Mouse (Mus musculus) forelimb bud, embryonic 11.5 days (tissue): ENCODE measurements around the gene Mef2a.
"Not testable (repeated sequence)": the region's sequence is repeated elsewhere in the genome, so short reads cannot be mapped to it uniquely, and the experiment has no call there.

ENCODE experiments used
- DNase-seq: peaks from one replicate; pipeline ENCODE4 v3.0.0-alpha.2; 2012; ENCODE audit warnings: low read depth, low spot score

Mef2a gene

GRCm38 (mm10) chr7:67371351-67371890, 1.2 kb downstream of the Mef2a start:
- DNase-seq: no peak

- DNase-seq: no peak
These were observed 3.0 kb downstream of the Mef2a start for GRCm38 (mm10) chr7:67369645-67370044.

DNA sequence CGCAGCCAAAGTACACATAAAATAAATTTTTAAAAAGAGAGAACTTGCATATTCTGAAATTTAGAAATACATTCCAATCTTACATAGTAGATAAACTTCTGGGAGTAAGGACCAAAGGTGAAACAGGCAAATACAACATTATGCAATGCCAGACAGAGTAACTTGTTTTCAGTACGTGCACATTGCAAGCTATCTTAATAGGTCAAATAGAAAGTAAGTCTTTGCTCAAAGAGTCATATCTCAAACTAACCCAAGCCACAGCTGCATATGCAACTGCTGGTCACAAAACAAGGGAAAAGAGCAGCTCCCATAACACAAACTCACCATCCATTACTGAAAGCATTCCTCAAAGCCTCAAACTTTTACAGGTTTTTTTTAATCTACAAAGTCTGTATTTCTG, 4.3 kb downstream of the Mef2a start:
- no peak for DNase-seq

GRCm38 (mm10) chr7:67360588-67360987, 12.1 kb downstream of the Mef2a start:
- no peak for DNase-seq

- DNase-seq: no peak
These were observed 12.8 kb downstream of the Mef2a start for GRCm38 (mm10) chr7:67359863-67360262.

DNA sequence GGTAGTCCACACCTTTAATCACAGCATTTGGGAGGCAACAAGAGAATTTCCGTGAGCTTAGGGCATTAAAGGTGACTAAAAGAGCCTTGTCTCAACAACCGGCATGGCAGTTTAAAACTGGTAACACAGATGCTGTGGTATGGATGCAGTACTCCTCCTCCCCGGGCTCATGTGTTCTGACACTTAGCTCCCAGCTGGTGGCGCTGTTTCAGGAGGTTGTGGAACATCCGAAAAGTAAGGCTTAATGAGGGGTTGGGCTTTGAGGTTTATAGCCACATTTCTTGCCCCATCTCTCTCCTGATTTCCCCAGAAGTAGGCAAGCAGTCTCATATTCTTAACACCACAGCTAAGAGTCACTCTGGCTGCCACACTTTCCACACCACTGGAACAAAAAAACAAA, 16.8 kb downstream of the Mef2a start:
- DNase-seq: no peak

GRCm38 (mm10) chr7:67353667-67354066, 19.0 kb downstream of the Mef2a start:
- DNase-seq: no peak

- DNase-seq: no peak
These were observed 19.7 kb downstream of the Mef2a start for GRCm38 (mm10) chr7:67352989-67353388.

DNA sequence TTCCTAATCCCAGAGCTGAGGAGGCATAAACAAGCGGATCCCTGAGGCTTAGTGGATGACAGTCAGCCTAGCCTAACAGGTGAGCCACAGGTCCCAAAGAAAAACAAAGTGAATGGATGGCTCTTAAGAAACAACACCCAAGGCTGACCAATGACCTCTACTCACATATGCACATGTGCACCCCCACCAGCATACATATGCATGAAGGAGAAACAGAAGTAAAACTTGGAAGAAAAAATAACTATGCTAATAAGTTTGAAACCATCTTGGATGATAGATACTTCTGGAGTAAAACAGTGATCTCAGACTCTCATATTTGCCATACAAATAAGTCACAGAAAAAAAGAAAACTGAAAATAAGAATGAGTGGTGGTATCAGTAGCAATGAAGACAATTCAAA, 28.2 kb downstream of the Mef2a start:
- DNase-seq: no peak

DNA sequence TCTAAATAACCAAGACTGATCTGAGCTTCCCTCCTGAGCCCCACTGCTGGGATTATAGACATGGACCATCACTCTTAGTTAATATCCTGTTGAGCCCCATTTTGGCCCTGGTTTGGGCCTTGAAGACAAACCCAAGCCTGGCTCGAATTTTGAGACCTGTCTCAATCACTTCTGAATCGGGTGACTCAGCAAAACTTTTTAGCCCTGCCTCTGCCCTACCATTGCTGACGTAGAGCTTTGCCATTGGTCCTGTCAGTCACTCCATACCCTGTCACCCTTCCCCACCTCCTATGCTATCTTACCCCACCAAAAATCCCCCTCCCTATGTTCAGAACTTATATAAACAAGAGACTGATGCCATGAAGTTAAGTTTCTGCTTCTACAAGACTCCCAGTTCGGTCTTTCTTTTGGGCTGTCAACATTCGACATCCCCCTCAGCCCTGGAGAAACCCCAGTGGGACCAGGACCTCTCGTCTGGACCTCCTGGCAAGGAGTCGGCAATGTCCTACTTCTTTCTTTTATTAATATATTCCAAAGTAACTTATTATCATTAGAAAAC, 30.5 kb downstream of the Mef2a start:
- DNase-seq: no peak

DNA sequence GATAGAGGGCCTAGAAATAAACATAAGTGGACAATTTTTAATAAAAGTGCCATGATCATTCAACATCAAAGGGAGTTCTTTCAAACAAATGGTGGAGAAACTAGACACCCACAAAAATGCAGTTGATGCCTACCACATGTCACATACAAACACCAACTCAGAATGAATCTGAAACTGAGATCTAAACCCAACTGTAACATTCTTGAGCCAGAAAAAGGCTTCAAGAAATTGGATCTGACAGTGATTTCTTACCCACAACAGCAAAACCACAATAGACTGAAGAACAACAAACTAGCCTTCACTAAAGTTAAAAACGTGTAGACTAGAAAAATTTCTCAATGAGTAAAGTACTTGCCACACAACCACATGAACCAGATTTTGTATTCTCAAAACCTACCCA, 52.3 kb downstream of the Mef2a start:
- DNase-seq: no peak

DNA sequence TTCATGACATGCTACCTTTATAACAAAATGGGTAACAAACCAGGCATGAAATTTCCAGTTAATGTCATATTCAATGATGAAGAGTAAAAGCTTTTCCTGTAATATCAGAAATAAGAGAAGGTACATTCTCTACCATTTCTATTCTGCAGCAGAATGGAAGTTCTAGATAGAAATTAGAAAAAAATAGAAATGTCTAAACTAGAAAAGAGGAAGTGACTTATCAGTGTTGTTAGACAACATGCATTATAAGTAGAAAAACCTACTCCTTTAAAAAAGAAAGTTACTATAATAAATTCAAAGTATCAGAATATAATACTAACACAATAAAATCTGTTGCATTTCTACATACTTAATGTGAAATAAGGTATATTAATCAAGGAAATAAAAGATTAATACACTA, 54.0 kb downstream of the Mef2a start:
- no peak for DNase-seq

DNA sequence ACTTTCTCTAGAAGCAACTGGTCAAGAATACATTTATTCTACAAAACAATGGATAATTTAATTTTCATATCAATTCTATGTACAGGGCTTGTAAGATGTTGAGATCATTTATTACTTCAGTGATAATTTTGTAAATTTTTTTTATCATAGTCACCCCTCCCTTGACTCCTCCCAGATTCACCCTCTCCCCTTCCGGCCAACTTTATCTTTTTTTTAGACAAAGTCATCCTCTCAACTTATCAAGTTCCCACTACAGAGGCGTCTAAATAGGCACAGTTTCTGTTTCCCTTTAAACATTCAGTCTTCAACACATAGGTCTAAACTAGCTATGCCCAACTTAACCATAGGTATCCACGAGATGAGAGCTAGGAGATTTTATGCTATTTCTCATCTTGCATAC, 59.5 kb downstream of the Mef2a start:
- no peak for DNase-seq

DNA sequence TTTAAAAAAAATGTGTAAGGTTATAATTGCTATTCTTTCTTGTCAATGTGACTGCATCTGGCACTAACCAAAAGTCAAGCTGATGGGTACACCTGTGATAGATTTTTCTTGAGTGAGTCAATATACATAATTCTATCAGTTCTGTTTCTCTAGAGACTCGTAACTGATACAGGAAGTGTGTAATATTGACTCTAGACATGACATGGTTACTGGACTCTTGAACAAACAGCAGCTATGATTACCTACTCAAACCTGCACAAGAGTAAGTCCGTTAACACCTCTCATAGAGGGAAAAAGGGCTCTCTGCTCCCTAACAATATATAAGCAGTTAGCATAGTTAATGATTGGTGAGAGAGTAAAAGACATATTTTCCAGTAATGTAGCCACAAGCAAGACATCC, 62.5 kb downstream of the Mef2a start:
- DNase-seq: no peak

DNA sequence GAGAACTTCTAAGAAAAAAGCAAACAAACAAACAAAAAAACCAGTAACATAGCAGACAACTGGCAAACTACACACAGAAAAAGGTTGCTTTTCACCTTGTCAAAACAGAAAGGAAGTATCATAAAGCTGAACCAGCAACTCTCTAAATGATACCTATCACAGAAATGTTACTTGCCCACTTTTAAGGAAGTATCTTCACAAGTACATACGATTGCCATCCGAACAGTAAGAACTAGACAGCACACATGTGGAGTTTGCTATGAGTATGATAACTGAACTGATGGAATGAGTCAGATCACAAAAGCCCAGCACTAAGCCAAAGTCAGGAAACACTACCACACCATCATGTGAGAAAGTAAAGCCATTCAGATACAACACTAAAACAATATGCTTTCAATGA, 64.6 kb downstream of the Mef2a start:
- no peak for DNase-seq

DNA sequence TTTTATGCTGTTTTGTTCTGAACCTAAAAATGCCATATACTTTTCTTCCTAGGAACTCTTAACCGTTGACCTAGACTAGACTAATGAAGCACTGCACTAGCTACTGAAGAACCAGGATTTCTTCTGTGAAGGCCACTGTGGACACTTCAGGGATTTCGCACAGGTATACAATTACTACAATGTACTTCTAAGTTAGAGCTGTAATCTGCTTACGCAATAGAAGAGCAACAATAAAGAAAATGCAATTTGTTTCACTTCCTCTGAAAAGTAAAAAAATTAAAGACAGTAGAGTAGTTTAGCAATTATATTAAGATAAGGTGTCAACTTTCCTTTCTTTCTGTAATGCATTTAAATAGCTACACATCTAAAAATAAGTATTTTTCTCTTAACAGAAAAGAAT, 65.6 kb downstream of the Mef2a start:
- DNase-seq: no peak

DNA sequence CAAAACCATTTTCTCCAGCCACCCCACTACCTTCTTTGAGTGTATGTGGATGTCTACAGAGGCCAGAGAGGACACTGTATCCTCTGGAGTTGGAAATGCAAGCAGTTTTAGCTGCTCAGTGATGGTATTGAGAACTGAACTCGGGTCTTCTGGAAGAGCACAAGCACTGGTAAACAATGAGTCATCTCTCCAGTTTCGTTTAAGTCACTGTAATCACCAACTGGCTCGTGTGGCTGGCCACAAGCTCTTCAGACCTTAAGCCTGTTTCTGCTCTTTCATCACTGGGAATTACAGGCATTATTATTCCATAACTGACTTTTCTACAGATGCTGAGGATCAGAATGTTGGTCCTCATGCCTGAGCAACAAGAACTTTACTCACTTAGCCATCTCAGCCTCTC, 67.7 kb downstream of the Mef2a start:
- DNase-seq: no peak

DNA sequence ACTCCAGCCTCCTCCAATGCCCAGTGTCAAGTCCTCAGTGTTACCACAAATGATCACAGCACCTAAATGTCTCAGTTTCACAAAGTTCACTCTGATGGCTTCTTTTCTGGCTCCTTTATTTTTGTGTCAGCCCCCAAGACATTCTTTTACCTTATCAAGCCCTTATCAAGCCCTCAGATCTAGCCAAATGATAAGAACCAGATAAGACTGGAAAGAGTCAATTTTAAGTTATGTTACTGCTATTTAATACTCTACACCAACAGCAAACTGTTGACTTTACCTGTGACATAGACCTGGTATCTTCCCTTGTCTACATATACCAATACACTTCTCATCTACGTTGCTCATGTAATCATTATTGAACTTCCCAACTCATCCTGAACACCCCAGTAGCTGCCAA, 76.2 kb downstream of the Mef2a start:
- no peak for DNase-seq

- no peak for DNase-seq
These were observed 81.3 kb downstream of the Mef2a start for GRCm38 (mm10) chr7:67291356-67291755.

DNA sequence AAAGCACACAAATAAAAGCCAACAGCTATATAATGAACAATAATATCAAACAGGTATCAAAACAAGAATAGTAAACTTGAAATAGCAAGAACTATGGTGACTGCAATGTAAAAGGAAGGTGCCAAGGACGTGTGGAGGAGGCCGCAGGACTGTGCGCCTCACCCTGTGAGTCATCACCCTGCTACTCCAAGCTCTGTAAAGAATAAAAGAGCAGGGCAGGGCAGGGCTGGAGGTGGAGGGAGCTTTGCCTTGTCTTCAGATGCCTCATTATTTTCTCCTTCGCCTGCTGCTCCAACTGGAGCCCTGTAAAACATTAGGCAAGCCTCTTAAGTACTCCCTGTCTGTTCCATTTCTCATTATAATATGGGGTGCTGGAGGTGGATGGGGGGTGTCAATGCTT, 85.2 kb downstream of the Mef2a start:
- no peak for DNase-seq

- DNase-seq: no peak
These were observed 89.1 kb downstream of the Mef2a start for GRCm38 (mm10) chr7:67283581-67283980.

DNA sequence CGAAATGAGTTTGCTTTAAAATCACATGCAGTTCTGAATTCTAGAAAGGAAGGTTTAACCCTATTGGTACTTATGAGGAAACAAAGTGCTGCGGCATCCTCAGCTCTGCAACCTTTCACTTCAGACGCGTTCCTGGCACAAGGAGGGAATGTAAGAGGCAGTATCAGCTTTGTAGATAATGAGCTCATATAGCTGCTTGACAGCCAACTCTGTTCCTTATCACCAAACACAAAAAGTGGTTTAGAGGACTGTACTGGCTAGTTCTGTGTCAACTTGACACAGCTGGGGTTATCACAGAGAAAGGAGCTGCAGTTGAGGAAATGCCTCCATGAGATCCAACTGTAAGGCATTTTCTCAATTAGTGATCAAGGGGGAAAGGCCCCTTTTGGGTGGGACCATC, 102.2 kb downstream of the Mef2a start:
- DNase-seq: not testable (repeated sequence)

DNA sequence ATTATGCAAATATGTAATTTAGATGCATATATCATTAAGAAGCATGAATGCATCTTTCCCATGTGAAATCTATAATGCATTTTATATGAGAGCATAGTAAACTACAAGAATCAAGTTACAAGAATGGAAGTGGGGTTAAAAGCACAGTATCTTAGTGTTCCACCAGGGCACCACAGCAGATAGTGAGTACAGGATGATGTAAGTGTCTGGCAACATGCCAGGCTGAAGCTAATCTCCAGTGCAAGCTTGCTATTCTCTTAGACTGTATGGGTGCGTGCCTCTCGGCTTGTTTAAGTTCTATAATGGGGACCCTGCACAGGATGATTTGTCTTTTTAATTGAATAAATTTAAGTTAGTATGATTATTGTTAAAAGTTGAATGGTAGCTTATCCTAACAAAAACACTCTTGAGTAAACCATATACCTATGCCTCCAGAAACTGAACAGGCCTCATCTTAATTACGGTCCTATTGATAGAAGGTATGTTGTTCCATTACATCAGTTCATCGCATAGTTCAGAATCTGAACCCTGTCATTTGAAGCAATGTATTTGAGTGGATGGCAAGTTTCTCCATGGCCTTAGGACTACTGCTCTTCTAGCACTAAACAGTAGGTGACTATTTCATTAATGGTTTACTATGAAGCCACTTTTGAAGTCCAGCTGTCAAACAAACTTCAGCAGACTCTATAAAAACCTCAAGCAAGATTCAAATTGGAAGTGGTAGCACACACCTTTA, 112.7 kb downstream of the Mef2a start:
- DNase-seq: peak; percentile 26

DNA sequence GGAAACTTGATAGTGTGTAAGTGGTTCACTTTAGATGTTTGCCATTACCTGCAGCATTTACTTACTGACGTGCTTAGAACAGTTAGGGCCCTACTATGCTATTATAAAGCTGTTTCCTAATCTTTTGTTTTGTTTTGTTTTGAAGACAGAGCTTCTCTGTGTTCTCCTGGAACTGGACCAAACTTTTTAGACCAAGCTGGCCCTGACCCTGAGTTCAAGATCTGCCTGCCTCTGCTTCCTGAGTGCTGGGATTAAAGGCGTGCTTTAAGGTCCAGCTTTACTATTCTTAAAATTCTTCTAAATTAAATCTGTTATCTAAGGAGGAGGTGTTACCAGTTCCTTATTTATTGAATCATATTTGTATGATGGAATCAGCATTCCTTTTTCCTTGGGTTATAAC, 126.6 kb downstream of the Mef2a start:
- no peak for DNase-seq
